Mouse (Mus musculus) erythroblast, adult 5-6 weeks (primary cell): ENCODE results near the gene Selenov. TPM values are rescaled to one million over a fixed set of nuclear protein-coding genes. Genes with fewer than 3 reads are reported as not detected.

ENCODE experiments used
- ATAC-seq: replicated peaks from 2 replicates; pipeline ENCODE4 v1.8.0; 2016; ENCODE audit warnings: moderate number of reproducible peaks, mild to moderate bottlenecking, moderate TSS enrichment, inconsistent platforms; ENCODE audit not compliant: poor library complexity, low FRiP score, severe bottlenecking
- total RNA-seq, 2 experiments: library from RNA; stranded (forward) in 1 of 2; stranded (reverse) in 1 of 2; fragments of 150-400 nt in 1 of 2; fragments of 200-764, 138-1000 nt in 1 of 2; gene quantifications; 2 replicates each; pipeline versions ENCODE4 v1.2.3 to v1.2.4; 2015 to 2017; ENCODE audit warnings: low replicate concordance in 2 of 2

Gene Selenov
- total RNA-seq (2015; ENCODE audit: low replicate concordance) (not detected in 2 replicates), total RNA-seq (2017; ENCODE audit: low replicate concordance) (not detected in 2 replicates)

- no peak for ATAC-seq
These were observed at the start of gene Selenov for GRCm38 (mm10) chr7:28290638-28291590. TSS of gene Selenov (minus strand) at chr7:28291186.

GRCm38 (mm10) chr7:28339213-28339917 lies 48.4 kb upstream of the Selenov start:
- ATAC-seq, result peak; percentile 42; the same call in 1 of the 2 replicates

- peak; percentile 99 for ATAC-seq
These were observed 47.4 kb upstream of the Selenov start, which contains the start of gene Supt5 for GRCm38 (mm10) chr7:28338108-28338998. TSS of gene Supt5 (minus strand) at chr7:28338746.

GRCm38 (mm10) chr7:28335471-28335870 lies 44.5 kb upstream of the Selenov start:
- ATAC-seq, result no peak

GRCm38 (mm10) chr7:28334534-28334933 lies 43.5 kb upstream of the Selenov start:
- ATAC-seq, result no peak

- no peak for ATAC-seq
These were observed 37.3 kb upstream of the Selenov start for GRCm38 (mm10) chr7:28328260-28328659.

GRCm38 (mm10) chr7:28326457-28326856 lies 35.5 kb upstream of the Selenov start:
- no peak for ATAC-seq

GRCm38 (mm10) chr7:28325293-28325692 lies 34.3 kb upstream of the Selenov start:
- ATAC-seq, result no peak

- no peak for ATAC-seq
These were observed 31.2 kb upstream of the Selenov start for GRCm38 (mm10) chr7:28321974-28322720.

- no peak for ATAC-seq
These were observed 27.7 kb upstream of the Selenov start for GRCm38 (mm10) chr7:28318714-28319113.

- no peak for ATAC-seq
These were observed 27.1 kb upstream of the Selenov start for GRCm38 (mm10) chr7:28318036-28318435.

- peak; percentile 98 for ATAC-seq
These were observed 21.0 kb upstream of the Selenov start, which contains the start of gene Timm50 for GRCm38 (mm10) chr7:28311926-28312543. TSS of gene Timm50 (minus strand) at chr7:28312072.

- 0 out of 2 replicates have a peak, but pooled peaks have one; percentile 2 for ATAC-seq
These were observed 20.4 kb upstream of the Selenov start for GRCm38 (mm10) chr7:28311151-28311925.

GRCm38 (mm10) chr7:28309737-28310136 lies 18.8 kb upstream of the Selenov start:
- ATAC-seq, result no peak

- ATAC-seq, result no peak
These were observed 15.2 kb upstream of the Selenov start for GRCm38 (mm10) chr7:28306216-28306615.

GRCm38 (mm10) chr7:28305641-28306040 lies 14.7 kb upstream of the Selenov start:
- ATAC-seq, result no peak

GRCm38 (mm10) chr7:28301616-28302433 lies 10.8 kb upstream of the Selenov start, which contains the start of gene Dll3:
TSS of gene Dll3 (minus strand) at chr7:28302238.
- ATAC-seq, result no peak
